Mouse (Mus musculus) testis, adult 2 months (tissue): ENCODE measurements around the gene Vipr2.

Experiments used
- CTCF ChIP-seq: fragments of 200-500 bp; IDR thresholded peaks from 2 replicates; pipeline ENCODE4 v1.5.1; 2012; ENCODE audit warnings: low read depth, mild to moderate bottlenecking, inconsistent platforms, low read length, moderate library complexity; ENCODE audit not compliant: control insufficient read depth, insufficient read depth, insufficient replicate concordance
- POLR2A ChIP-seq: fragments of 200-500 bp; IDR thresholded peaks from 2 replicates; pipeline ENCODE4 v1.6.1; 2012; ENCODE audit warnings: low read depth, mild to moderate bottlenecking, inconsistent platforms, low read length, moderate library complexity; ENCODE audit not compliant: control insufficient read depth

DNA sequence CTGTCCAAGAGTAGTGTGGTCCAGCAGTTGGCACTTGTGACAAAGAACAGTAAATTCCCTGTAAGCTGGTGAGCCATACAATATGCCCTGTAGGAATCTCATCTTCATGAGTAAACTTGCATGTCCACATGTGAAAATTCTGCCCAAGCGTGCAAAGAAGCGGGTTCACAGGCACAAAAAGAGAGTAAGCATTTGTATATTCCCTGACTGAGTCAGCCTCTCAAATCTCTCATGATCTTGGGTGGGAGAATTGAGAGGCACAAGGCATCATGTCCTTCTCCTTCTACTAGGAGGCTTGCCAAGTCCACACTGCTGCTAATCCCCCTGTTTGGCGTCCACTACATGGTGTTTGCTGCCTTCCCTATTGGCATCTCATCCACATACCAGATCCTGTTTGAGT, 64.9 kb downstream of the Vipr2 start:
- TF ChIP-seq POLR2A (no peak), CTCF (no peak)
